Mouse (Mus musculus) ES-E14 (cell line): Measurements from ENCODE around the gene Nipsnap3a. TPM values are rescaled to one million over a fixed set of nuclear protein-coding genes. Genes with fewer than 3 reads are reported as not detected.

Source experiments
- DNase-seq: peaks from one replicate; pipeline ENCODE4 v3.0.0-alpha.2; 2013; ENCODE audit warnings: low read depth, low spot score
- H3K27ac ChIP-seq: 2 replicates; pipeline ENCODE4 v1.5.1; 2012; ENCODE audit warnings: low read depth, mild to moderate bottlenecking, low read length, moderate library complexity, mixed read lengths; ENCODE audit not compliant: poor library complexity, insufficient read depth, severe bottlenecking
- H3K36me3 ChIP-seq: 2 replicates; pipeline ENCODE4 v1.6.1; 2012; ENCODE audit warnings: mild to moderate bottlenecking, low read length, moderate library complexity, mixed read lengths; ENCODE audit not compliant: control insufficient read depth, poor library complexity, insufficient read depth, severe bottlenecking
- H3K4me1 ChIP-seq, 2 experiments: fragments of 150-350 bp in 1 of 2; sonication (generic) in 1 of 2; 2 replicates each; pipeline ENCODE4 v1.6.1; 2012; ENCODE audit warnings: low read length in 2 of 2, mild to moderate bottlenecking in 1 of 2, mixed read lengths in 1 of 2; ENCODE audit not compliant: control insufficient read depth in 2 of 2, insufficient read depth in 2 of 2, poor library complexity in 1 of 2
- H3K4me3 ChIP-seq, 2 experiments: fragments of 150-350 bp in 1 of 2; sonication (generic) in 1 of 2; 2 replicates each; pipeline ENCODE4 v1.5.1; 2012; ENCODE audit warnings: low read length in 2 of 2, low read depth in 1 of 2, mild to moderate bottlenecking in 1 of 2, mixed read lengths in 1 of 2; ENCODE audit not compliant: insufficient read depth in 1 of 2, poor library complexity in 1 of 2, severe bottlenecking in 1 of 2
- H3K9ac ChIP-seq: 2 replicates; pipeline ENCODE4 v1.6.1; 2012; ENCODE audit warnings: low read depth, mild to moderate bottlenecking, low read length, mixed read lengths; ENCODE audit not compliant: poor library complexity, insufficient read depth, severe bottlenecking
- H3K9me3 ChIP-seq: fragments of 150-350 bp; sonication (generic); 2 replicates; pipeline ENCODE4 v1.6.1; 2012; ENCODE audit warnings: low read depth, mild to moderate bottlenecking, low read length; ENCODE audit not compliant: control insufficient read depth, insufficient read depth
- CHD2 ChIP-seq: IDR thresholded peaks from 2 replicates; pipeline ENCODE4 v1.6.1; 2014; ENCODE audit warnings: mild to moderate bottlenecking, low read depth, low read length, inconsistent platforms
- HCFC1 ChIP-seq: IDR thresholded peaks from 2 replicates; pipeline ENCODE4 v1.6.1; 2012; ENCODE audit warnings: low read length, inconsistent platforms, borderline replicate concordance; ENCODE audit not compliant: insufficient read depth
- MAFK ChIP-seq: IDR thresholded peaks from 2 replicates; pipeline ENCODE4 v1.6.1; 2014; ENCODE audit warnings: mild to moderate bottlenecking, low read depth, low read length, inconsistent platforms; ENCODE audit not compliant: insufficient read depth
- ZC3H11A ChIP-seq: IDR thresholded peaks from 2 replicates; pipeline ENCODE4 v1.6.1; 2012; ENCODE audit warnings: low read depth, mild to moderate bottlenecking, inconsistent platforms, low read length, borderline replicate concordance
- ZNF384 ChIP-seq: IDR thresholded peaks from 2 replicates; pipeline ENCODE4 v1.6.1; 2012; ENCODE audit warnings: low read depth, low read length, inconsistent platforms
- in situ Hi-C, 2 experiments: fragments of 600-800 bp; cut with MboI; formaldehyde crosslinking; loops; one replicate each; pipeline ENCODE4 v1.15.1; 2025; ENCODE audit warnings: low sequenced_read_pairs in 2 of 2, inconsistent platforms in 1 of 2; ENCODE audit not compliant: unreplicated experiment in 2 of 2
- total RNA-seq: library from RNA; depleted of rRNA; stranded (reverse); fragments of 300-350 nt; gene quantifications from 2 replicates; pipeline ENCODE4 v1.2.3, GENCODE M21; 2012

Nipsnap3a gene
- total RNA-seq, 1 experiment, result not detected

GRCm38 (mm10) chr4:52985216-52985615 lies 3.9 kb upstream of the Nipsnap3a start:
- H3K4me3 ChIP-seq, result no peak overlapping the region
- DNase-seq, result no peak
- no peak overlapping the region for H3K9ac ChIP-seq
- no peak overlapping the region for H3K27ac ChIP-seq
- H3K36me3 ChIP-seq, result no peaks in the 10 kb centered on the region
- no peaks in the 10 kb centered on the region for H3K4me1 ChIP-seq
- TF ChIP-seq CHD2 (no peak), HCFC1 (no peak), ZC3H11A (no peak), ZNF384 (no peak), MAFK (no peak)
- in situ Hi-C loops, result no loop called here
- no peaks in the 10 kb centered on the region for H3K9me3 ChIP-seq

- H3K4me3 ChIP-seq, result no peak overlapping the region
- no peaks in the 10 kb centered on the region for H3K4me1 ChIP-seq
- H3K9ac ChIP-seq, result no peak overlapping the region
- H3K36me3 ChIP-seq, result no peaks in the 10 kb centered on the region
- DNase-seq, result no peak
- in situ Hi-C loops, result no loop called here
- no peak overlapping the region for H3K27ac ChIP-seq
- H3K9me3 ChIP-seq, result no peaks in the 10 kb centered on the region
- TF ChIP-seq CHD2, result no peak
- no peak for TF ChIP-seq ZC3H11A
- no peak for TF ChIP-seq ZNF384
- no peak for TF ChIP-seq MAFK
- no peak for TF ChIP-seq HCFC1
Observed at GRCm38 (mm10) chr4:52986266-52986665, 2.8 kb upstream of the Nipsnap3a start.

- Histone ChIP-seq H3K4me1 (no peaks in the 10 kb centered on the region), H3K9ac (no peak overlapping the region), H3K27ac (no peak overlapping the region), H3K36me3 (no peaks in the 10 kb centered on the region), H3K4me3 (no peak overlapping the region), H3K9me3 (no peaks in the 10 kb centered on the region)
- no peak for DNase-seq
- TF ChIP-seq ZNF384 (no peak), ZC3H11A (no peak), CHD2 (no peak), HCFC1 (no peak), MAFK (no peak)
- in situ Hi-C loops, result no loop called here
Observed at GRCm38 (mm10) chr4:52999449-52999848, 10.4 kb downstream of the Nipsnap3a start.

GRCm38 (mm10) chr4:53000154-53000553 lies 11.1 kb downstream of the Nipsnap3a start:
- in situ Hi-C loops, result no loop called here

DNA sequence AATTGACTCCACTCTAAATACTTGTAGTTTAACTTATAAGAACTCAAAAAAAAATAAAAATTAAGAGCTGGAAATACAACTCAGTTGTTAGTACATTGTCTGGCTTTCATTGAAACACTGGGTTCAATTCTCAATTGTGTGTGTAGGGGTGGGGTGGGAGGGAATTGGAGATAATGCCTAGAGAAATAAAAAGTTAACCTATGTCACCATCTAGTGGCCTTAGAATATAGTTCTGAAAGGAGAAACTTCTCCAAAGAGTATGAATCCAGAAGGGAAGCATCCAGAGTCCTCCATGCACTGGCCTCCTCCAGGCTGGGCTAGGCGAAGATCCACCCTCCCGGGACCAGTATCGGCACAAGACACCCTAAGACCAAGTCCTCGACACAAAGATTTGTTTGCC lies 20.1 kb downstream of the Nipsnap3a start:
- H3K4me3 ChIP-seq, result no peak overlapping the region
- H3K9ac ChIP-seq, result no peak overlapping the region
- peaks cover 0 to 3% of the 10 kb centered on the region in 2 experiments; a peak in 2 of 4 replicates for H3K4me1 ChIP-seq
- H3K9me3 ChIP-seq, result no peaks in the 10 kb centered on the region
- H3K36me3 ChIP-seq, result no peaks in the 10 kb centered on the region
- TF ChIP-seq HCFC1 (no peak), ZNF384 (no peak), MAFK (no peak), CHD2 (no peak), ZC3H11A (no peak)
- in situ Hi-C loops, result no loop called here
- H3K27ac ChIP-seq, result no peak overlapping the region
- DNase-seq, result no peak

More at GRCm38 (mm10) chr4:53000154-53000553, 11.1 kb downstream of the Nipsnap3a start:
- Histone ChIP-seq H3K4me1 (no peaks in the 10 kb centered on the region), H3K27ac (no peak overlapping the region), H3K9ac (no peak overlapping the region), H3K36me3 (no peaks in the 10 kb centered on the region), H3K9me3 (no peaks in the 10 kb centered on the region), H3K4me3 (no peak overlapping the region)
- DNase-seq, result no peak
- no peak for TF ChIP-seq HCFC1
- no peak for TF ChIP-seq ZNF384
- no peak for TF ChIP-seq ZC3H11A
- TF ChIP-seq CHD2, result no peak
- no peak for TF ChIP-seq MAFK
